Mouse (Mus musculus) cerebellum, adult 2 months (tissue): ENCODE results near the gene Ezr.

Experiments used
- CTCF ChIP-seq: fragments of 200-500 bp; IDR thresholded peaks from 2 replicates; pipeline ENCODE4 v1.5.1; 2011; ENCODE audit warnings: low read depth, mild to moderate bottlenecking, control low read depth, low read length, moderate library complexity, borderline replicate concordance; ENCODE audit not compliant: insufficient read depth
- POLR2A ChIP-seq: fragments of 200-500 bp; IDR thresholded peaks from 2 replicates; pipeline ENCODE4 v1.6.1; 2011; ENCODE audit warnings: low read length, control low read depth, borderline replicate concordance; ENCODE audit not compliant: insufficient read depth

- TF ChIP-seq CTCF (no peak), POLR2A (no peak)
Measured at GRCm38 (mm10) chr17:6787241-6787640, 4.7 kb upstream of the Ezr start.
